Mouse (Mus musculus): ENCODE results near the gene D17Wsu92e. TPM values are rescaled to one million over a fixed set of nuclear protein-coding genes. Genes with fewer than 3 reads are reported as not detected.

D17Wsu92e gene
- polyA plus RNA-seq, 1 experiment: 81.8 TPM

GRCm38 (mm10) chr17:27821407-27822338 lies 1.2 kb upstream of the D17Wsu92e start:
- TF ChIP-seq CTCF (IDR thresholded peaks at IDR 0.05; ENCODE audit: low read depth, low read length) (no peak), POLR2A (IDR thresholded peaks at IDR 0.05; ENCODE audit: borderline replicate concordance, low read depth, low read length) (no peak)
- peaks cover 30% of the 10 kb centered on the region for H3K4me1 ChIP-seq (ENCODE audit: control insufficient read depth, insufficient read depth, low read length)
- peak overlapping the region; percentile 74 for H3K27ac ChIP-seq (ENCODE audit: insufficient read depth, low read depth, low read length)
- H3K4me3 ChIP-seq (ENCODE audit: insufficient read depth, low read length): no peak overlapping the region

GRCm38 (mm10) chr17:27819971-27820567 lies 379 bp downstream of the D17Wsu92e start:
- Histone ChIP-seq H3K4me1 (ENCODE audit: control insufficient read depth, insufficient read depth, low read length) (peaks cover 24% of the 10 kb centered on the region), H3K4me3 (ENCODE audit: insufficient read depth, low read length) (peak overlapping the region; percentile 95), H3K27ac (ENCODE audit: insufficient read depth, low read depth, low read length) (peak overlapping the region; percentile 68)
- no peak for TF ChIP-seq CTCF (IDR thresholded peaks at IDR 0.05; ENCODE audit: low read depth, low read length)
- no peak for TF ChIP-seq POLR2A (IDR thresholded peaks at IDR 0.05; ENCODE audit: borderline replicate concordance, low read depth, low read length)

DNA sequence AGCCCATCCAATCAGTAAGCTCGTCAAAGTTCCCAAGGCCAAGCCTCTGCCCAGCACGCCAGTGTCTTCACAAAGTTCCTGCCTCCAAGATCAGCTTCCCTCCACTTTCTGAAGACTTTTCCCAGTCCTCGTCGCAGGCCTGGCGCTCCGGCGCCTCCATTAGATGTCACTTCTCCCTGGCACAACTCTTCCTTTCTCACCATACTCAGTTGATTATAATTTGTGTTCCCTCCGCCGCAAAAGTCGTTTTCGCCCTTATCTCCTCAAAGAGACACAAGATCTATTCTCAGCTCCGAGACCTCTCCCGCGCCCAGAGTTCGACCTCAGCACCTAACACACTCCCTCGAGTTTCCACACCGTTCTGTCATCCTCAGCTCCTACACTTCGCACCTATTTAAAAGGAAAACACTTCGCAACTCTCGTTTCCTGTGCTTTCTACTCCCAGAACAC lies 902 bp downstream of the D17Wsu92e start:
- peak overlapping the region; percentile 95 for H3K4me3 ChIP-seq (ENCODE audit: insufficient read depth, low read length)
- peak overlapping the region; percentile 68 for H3K27ac ChIP-seq (ENCODE audit: insufficient read depth, low read depth, low read length)
- TF ChIP-seq CTCF (IDR thresholded peaks at IDR 0.05; ENCODE audit: low read depth, low read length) (no peak), POLR2A (IDR thresholded peaks at IDR 0.05; ENCODE audit: borderline replicate concordance, low read depth, low read length) (no peak)
- peaks cover 22% of the 10 kb centered on the region for H3K4me1 ChIP-seq (ENCODE audit: control insufficient read depth, insufficient read depth, low read length)

GRCm38 (mm10) chr17:27819011-27819410 lies 1.4 kb downstream of the D17Wsu92e start:
- Histone ChIP-seq H3K27ac (ENCODE audit: insufficient read depth, low read depth, low read length) (peak overlapping the region; percentile 68; the same call in 1 of the 2 replicates), H3K4me1 (ENCODE audit: control insufficient read depth, insufficient read depth, low read length) (peaks cover 22% of the 10 kb centered on the region), H3K4me3 (ENCODE audit: insufficient read depth, low read length) (peak overlapping the region; percentile 95)
- TF ChIP-seq POLR2A (IDR thresholded peaks at IDR 0.05; ENCODE audit: borderline replicate concordance, low read depth, low read length) (no peak), CTCF (IDR thresholded peaks at IDR 0.05; ENCODE audit: low read depth, low read length) (no peak)

DNA sequence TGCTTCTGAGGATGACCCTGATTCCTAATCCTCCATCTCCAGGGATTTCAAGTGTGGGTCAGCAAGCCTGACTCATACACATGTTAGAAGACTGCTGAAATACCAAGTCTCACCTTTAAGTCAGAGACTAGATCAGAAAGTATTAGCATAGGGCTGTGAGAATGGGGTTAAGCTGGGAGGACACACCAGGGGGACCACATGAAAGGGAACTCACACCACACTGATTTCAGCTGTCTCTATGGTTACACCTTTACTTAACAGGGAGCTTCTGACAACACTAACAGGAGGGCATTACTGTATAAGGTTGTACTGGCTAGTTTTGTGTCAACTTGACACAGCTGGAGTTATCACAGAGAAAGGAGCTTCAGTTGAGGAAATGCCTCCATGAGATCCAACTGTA lies 5.8 kb downstream of the D17Wsu92e start:
- TF ChIP-seq CTCF (IDR thresholded peaks at IDR 0.05; ENCODE audit: low read depth, low read length) (no peak), POLR2A (IDR thresholded peaks at IDR 0.05; ENCODE audit: borderline replicate concordance, low read depth, low read length) (no peak)
- H3K4me3 ChIP-seq (ENCODE audit: insufficient read depth, low read length): no peak overlapping the region
- H3K27ac ChIP-seq (ENCODE audit: insufficient read depth, low read depth, low read length): no peak overlapping the region
- peaks cover 22% of the 10 kb centered on the region for H3K4me1 ChIP-seq (ENCODE audit: control insufficient read depth, insufficient read depth, low read length)

DNA sequence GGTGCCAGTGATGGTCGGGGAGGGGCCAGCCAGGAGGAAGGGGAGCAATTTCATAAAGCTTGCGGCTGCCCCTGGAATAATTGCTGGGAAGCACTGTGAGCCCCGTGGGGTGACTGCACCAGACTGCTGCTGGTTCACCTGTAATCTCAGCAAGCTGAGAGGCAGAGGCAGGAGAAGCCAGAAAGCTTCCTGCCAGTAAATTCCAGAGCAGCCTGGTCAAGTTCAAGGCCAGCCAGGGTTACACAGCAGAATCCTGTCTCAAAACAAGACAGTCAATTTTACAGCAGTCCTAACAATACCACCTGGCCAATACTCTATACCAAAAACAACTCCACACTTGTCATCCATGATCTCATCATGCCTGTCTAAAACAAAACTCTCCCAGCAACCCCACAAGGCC lies 8.5 kb downstream of the D17Wsu92e start:
- H3K4me3 ChIP-seq (ENCODE audit: insufficient read depth, low read length): no peak overlapping the region
- TF ChIP-seq CTCF (IDR thresholded peaks at IDR 0.05; ENCODE audit: low read depth, low read length) (no peak), POLR2A (IDR thresholded peaks at IDR 0.05; ENCODE audit: borderline replicate concordance, low read depth, low read length) (no peak)
- H3K27ac ChIP-seq (ENCODE audit: insufficient read depth, low read depth, low read length): no peak overlapping the region
- H3K4me1 ChIP-seq (ENCODE audit: control insufficient read depth, insufficient read depth, low read length): peaks cover 20% of the 10 kb centered on the region

GRCm38 (mm10) chr17:27810569-27811331 lies 9.7 kb downstream of the D17Wsu92e start:
- H3K4me3 ChIP-seq (ENCODE audit: insufficient read depth, low read length): no peak overlapping the region
- H3K4me1 ChIP-seq (ENCODE audit: control insufficient read depth, insufficient read depth, low read length): peaks cover 17% of the 10 kb centered on the region
- no peak overlapping the region for H3K27ac ChIP-seq (ENCODE audit: insufficient read depth, low read depth, low read length)
- TF ChIP-seq POLR2A (IDR thresholded peaks at IDR 0.05; ENCODE audit: borderline replicate concordance, low read depth, low read length) (no peak), CTCF (IDR thresholded peaks at IDR 0.05; ENCODE audit: low read depth, low read length) (no peak)

DNA sequence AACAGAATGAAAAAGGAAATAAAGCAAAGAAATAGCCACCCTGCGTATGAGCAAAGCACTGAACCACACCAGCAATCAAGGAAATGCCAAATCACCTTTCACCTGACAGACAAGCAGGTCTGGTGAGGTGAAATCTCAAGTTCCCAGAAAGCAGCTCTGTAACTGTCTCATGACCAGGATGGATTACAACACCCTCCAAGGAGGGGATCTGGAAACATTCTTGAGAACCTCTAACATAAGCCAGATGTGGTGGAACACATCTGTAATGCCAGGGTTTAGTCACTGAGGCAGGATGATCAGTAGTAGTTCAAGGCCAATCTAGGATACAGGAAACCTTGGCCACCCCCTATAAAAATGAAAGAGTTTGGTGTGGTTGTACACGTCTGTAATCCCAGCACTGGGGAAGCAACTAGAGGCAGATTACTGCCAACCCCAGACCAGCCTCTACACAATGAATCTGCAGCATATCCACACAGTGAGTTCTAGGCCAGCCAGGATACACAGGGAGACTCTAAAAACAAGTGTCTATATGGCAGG lies 12.8 kb downstream of the D17Wsu92e start:
- H3K4me1 ChIP-seq (ENCODE audit: control insufficient read depth, insufficient read depth, low read length): peaks cover 21% of the 10 kb centered on the region
- TF ChIP-seq POLR2A (IDR thresholded peaks at IDR 0.05; ENCODE audit: borderline replicate concordance, low read depth, low read length): no peak
- no peak for TF ChIP-seq CTCF (IDR thresholded peaks at IDR 0.05; ENCODE audit: low read depth, low read length)
- H3K27ac ChIP-seq (ENCODE audit: insufficient read depth, low read depth, low read length): no peak overlapping the region
- H3K4me3 ChIP-seq (ENCODE audit: insufficient read depth, low read length): no peak overlapping the region

Measured in bone marrow macrophage, adult 2 months (primary cell).